Mouse (Mus musculus): ENCODE results near the gene Opn4. TPM values are rescaled to one million over a fixed set of nuclear protein-coding genes. Genes with fewer than 3 reads are reported as not detected.

Opn4 gene
- total RNA-seq (2015; ENCODE audit: low replicate concordance) (not detected in 2 replicates), total RNA-seq (2017; ENCODE audit: low replicate concordance) (not detected in 2 replicates)

DNA sequence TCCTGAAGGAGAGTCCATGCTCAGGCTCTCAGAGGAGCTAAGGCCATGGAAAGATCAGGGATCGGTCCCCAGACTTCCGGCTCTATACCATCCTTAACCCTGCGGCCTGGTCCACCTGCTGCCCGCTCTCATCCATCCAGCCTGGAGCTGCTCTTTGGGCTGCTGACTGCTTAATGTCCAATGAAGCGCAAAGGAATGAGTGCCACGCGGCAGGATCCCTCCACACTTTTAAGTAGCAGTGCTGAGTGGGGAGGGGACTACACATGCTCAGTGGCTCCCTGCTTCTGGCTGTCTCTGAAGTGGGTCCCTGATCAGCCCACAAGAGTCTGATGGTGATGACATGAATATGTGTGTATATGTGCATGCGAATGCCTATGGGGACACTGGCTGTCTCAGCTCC, at the start of gene Opn4:
Opn4 (minus strand) TSS at position 202 of the 400 bp plus-strand sequence.
- no peak for ATAC-seq (replicated peaks; ENCODE audit: low FRiP score, poor library complexity, severe bottlenecking)

DNA sequence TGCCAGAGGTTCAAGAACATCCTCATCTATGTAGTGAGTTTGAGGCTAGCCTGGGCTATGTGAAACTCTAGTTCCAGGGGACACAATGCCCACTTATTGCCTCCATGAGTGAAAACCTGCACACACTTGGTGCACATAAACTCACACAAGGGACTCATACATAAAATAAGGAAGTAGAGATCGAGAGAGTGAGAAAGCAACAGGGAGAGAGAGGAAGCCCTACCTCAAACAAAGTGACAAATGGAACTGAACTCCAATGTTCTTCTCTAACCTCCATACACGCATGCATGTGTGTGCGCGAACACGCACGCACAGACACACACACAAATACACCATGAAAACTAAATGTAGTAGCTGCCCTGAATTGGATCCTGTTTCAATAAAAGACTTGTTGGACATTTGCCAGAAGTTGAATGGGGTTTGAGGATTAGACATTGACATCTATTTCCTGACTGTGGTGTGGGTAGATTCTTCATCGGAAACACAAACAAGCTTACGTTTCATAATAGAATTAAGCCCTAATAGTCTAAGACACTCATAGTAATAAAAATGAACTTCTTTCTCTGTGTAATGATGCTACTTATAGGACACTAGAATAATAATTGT, 48.0 kb upstream of the Opn4 start:
- ATAC-seq (replicated peaks; ENCODE audit: low FRiP score, poor library complexity, severe bottlenecking), result no peak

GRCm38 (mm10) chr14:34644140-34644539, 44.2 kb upstream of the Opn4 start:
- no peak for ATAC-seq (replicated peaks; ENCODE audit: low FRiP score, poor library complexity, severe bottlenecking)

GRCm38 (mm10) chr14:34635721-34636120, 35.8 kb upstream of the Opn4 start:
- ATAC-seq (replicated peaks; ENCODE audit: low FRiP score, poor library complexity, severe bottlenecking), result no peak

- ATAC-seq (replicated peaks; ENCODE audit: low FRiP score, poor library complexity, severe bottlenecking), result no peak
Measured at GRCm38 (mm10) chr14:34635192-34635591, 35.2 kb upstream of the Opn4 start.

DNA sequence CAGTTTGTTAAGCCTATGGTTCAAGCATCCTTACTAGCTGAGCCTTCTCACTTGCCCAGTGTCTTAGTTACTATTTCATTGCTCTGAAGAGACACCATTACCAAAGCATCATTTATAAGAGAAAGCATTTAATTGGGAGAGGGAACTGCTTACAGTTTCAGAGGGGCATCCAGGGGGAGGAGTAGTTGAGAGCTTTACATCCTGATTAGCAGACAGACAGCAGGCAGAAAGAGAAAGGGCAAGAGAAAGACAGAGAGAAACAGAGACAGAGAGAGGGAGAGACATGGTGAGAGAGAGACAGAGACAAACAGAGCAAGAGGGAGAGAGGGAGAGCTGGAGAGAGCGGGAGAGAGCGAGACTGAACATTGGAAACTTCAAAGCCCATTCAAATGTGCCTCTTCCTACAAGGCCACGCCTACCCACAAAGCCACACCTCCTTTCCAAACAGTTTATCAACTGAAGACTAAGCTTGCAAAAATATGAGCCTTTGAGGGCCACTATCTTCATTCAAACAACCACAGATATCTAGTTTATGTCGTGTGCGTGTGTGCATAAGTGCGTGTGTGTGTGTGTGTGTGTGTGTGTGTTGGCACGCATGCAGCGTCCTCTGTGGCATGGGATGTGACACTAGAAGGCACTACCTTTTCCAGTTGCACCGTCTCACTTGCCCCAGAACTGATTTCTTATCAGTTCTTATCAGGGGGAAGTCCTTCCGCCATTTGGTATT, 32.9 kb upstream of the Opn4 start:
- peak; percentile 98 for ATAC-seq (replicated peaks; ENCODE audit: low FRiP score, poor library complexity, severe bottlenecking)

DNA sequence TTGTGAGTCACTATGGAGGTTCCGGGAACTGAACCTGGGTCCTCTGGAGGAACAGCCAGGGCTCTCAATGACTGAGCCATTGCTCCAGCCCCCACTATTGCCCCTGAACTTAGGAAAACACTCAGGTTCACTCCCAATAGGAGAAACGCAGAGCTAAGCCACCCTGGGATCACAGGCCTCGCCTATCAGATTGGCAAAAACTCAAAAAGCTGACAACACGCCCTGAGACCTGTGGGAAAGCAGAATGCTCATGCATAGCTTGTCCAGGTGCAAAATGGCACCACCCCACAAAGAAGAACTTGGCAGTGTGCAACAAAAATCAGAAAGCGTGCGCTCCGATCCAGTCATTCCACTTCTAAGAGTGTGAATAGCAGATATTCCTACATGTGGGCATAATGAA, 26.9 kb upstream of the Opn4 start:
- peak; percentile 62; the same call in 1 of the 2 replicates for ATAC-seq (replicated peaks; ENCODE audit: low FRiP score, poor library complexity, severe bottlenecking)

GRCm38 (mm10) chr14:34623531-34624210, 23.7 kb upstream of the Opn4 start:
- peak; percentile 77 for ATAC-seq (replicated peaks; ENCODE audit: low FRiP score, poor library complexity, severe bottlenecking)

DNA sequence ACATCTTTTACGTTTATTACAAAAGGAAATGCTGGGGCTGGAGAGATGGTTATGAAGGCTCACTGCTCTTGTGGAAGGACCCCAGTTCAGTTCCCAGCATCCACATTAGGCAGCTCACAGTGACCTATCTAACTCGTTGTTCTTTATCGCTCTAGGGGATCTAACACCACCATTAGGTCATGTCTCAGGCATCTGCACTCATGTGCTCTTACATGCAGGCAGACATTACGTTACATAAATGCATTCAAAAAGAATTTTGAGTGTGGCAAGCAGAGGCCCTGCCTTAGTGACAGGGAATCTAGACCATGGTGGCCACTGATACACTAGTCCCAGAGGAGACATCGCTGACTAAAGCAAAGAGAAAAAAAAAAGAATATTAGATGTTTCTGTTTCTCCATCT, 23.1 kb upstream of the Opn4 start:
- ATAC-seq (replicated peaks; ENCODE audit: low FRiP score, poor library complexity, severe bottlenecking), result peak; percentile 47

DNA sequence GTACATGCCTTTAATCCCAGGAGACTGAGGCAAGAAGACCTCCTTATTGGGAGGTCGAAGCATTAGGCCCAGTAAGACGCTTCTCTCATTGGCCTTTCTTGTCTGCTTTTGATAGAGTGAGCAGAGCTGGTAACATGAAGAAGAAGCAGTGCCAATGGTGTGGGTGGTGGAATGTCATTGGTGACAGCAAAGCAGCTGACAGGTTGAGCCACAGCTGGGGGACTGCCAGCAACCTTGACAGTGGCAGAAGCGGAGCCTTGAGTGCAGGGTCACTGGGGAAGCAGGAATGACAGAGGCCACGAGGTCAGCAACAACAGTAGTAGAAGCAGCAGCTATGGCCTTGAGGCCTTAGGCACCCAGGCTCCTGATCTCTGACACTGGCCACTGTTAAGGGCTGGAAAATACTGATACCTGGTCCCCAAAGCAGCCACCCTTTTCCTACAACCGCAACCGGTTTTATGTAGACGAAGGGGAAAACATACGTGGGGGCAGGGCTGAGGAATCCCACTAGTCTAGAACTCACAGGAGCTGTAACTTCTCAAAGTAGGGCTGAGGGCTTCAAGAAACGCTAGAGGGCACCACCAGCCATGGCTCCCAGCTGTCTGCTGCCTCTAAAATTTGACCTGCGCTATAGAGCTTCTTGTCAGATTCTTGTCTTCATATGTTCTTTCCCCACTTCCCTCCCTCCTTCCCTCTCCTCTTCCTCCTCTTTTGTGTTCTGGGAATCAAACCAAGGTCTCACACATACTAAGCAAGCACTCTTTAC, 20.9 kb upstream of the Opn4 start:
- peak; percentile 73 for ATAC-seq (replicated peaks; ENCODE audit: low FRiP score, poor library complexity, severe bottlenecking)

DNA sequence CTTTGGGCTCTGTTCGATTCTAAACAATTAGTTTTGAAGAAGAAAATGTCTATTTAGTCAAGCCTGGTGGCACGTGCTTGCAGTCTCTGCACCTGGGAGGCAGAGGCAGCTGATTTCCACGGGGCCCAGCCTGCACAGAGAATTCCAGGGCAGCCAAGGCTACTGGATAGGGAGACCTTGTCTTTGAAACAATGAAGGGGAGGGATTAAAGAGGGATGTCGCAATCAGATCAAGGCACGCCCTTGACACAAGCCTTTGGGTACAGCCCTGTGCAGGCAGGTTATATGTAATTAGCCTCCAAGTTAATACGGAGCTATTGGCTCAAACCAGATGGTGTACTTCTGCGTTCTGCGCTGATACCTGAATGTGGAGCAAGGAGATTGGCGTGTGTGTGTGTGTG, 18.9 kb upstream of the Opn4 start:
- no peak for ATAC-seq (replicated peaks; ENCODE audit: low FRiP score, poor library complexity, severe bottlenecking)

DNA sequence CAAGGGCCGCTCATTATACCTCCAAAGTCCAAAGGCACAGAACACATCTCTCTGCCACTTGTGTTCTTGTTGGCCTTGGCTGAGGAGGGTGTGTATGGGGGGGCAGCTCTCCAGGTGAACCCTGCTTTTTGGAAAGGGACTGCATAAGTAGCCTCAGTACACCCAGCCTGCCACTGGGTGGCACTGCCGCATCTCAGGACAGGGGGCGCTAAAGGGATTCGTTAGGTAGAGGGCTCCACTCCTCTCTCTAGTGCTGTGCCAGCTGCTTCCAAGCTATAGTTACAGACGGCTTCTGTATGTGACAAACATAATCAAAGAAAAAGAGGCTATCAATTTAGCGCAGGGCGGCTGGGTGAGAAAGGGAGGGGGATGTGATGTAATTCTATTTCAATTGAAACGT, 16.9 kb upstream of the Opn4 start:
- ATAC-seq (replicated peaks; ENCODE audit: low FRiP score, poor library complexity, severe bottlenecking), result peak; percentile 87

GRCm38 (mm10) chr14:34615625-34616024, 15.7 kb upstream of the Opn4 start:
- ATAC-seq (replicated peaks; ENCODE audit: low FRiP score, poor library complexity, severe bottlenecking), result no peak

DNA sequence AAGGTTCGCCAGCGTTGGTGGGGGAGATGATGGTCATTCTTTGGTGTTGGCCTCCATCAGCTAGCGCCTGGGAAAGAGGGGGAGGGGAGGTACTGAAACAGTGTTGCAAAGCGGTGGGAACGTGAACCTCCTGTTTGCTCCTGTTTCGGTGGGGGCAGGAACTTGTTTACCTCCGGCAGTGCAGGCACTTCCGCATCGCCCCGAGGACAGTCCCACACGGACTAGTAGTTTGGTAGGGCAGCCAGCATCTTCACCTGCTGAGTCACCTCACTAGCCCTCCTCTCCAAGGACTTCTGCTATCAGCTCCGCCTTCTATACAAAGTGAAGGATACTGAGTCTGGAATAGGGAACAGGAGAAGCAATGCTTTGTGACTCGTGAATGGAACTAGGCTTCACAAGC, 15.1 kb upstream of the Opn4 start:
- peak; percentile 55; the same call in 1 of the 2 replicates for ATAC-seq (replicated peaks; ENCODE audit: low FRiP score, poor library complexity, severe bottlenecking)

GRCm38 (mm10) chr14:34614551-34614950, 14.6 kb upstream of the Opn4 start:
- ATAC-seq (replicated peaks; ENCODE audit: low FRiP score, poor library complexity, severe bottlenecking), result no peak

DNA sequence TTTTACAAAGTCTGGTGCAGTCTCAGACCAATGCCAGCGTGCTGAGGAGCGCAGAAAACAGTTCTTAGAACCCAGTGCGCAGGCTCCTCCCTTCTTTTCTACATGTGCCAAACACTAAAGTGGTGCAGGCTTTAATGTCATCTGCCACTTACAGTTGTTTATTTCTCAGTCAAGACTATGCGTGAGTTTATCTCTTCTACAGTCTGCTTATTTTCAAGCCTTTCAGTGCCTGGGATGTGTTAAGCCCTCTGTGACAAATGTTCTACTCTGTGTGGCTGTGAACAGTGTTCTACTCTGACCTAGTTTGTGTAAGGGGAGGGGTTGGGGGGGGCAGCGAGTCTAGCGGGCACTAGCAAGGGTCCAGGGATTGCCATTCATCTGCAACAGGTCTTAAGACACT, 13.6 kb upstream of the Opn4 start:
- no peak for ATAC-seq (replicated peaks; ENCODE audit: low FRiP score, poor library complexity, severe bottlenecking)

DNA sequence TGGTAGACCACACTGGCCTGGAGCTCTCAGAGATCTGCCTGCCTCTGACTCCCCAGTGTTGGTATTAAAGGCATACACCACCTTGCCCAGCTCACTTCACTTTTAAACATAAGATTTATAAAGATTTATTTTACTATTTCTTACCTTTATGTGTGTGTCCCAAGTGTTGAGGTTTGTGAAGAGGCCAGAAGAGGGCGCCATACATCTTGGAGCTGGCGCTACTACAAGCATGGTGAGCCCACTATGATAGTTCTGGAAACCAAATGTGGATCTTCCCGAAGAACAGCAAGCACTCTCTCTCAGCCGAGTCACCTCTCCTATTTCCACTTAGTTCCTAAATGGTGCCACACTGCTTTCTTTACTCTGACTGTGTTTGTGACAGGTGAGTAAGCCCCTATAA, 12.3 kb upstream of the Opn4 start:
- no peak for ATAC-seq (replicated peaks; ENCODE audit: low FRiP score, poor library complexity, severe bottlenecking)

DNA sequence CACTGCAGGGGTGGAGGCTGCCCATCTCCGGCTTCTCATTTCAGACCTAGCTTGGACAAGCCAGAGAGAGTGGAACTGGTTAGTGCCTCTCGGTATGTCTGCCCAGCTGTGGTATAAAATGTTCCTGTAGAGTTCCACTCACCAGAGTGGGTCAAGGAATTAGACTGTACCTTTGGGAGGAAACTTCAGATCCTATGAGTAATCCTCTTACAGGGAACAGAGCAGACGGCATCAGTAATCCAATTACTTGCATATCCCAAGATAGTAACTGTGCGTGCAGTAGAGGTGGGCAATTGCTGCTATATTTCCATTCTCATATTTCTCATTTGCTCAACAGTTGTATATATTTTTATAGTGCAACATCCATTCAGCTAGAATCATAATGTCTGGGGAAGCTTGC, 11.6 kb upstream of the Opn4 start:
- no peak for ATAC-seq (replicated peaks; ENCODE audit: low FRiP score, poor library complexity, severe bottlenecking)

GRCm38 (mm10) chr14:34601910-34602309, 2.0 kb upstream of the Opn4 start:
- no peak for ATAC-seq (replicated peaks; ENCODE audit: low FRiP score, poor library complexity, severe bottlenecking)

GRCm38 (mm10) chr14:34595596-34596255, 4.2 kb downstream of the Opn4 start:
- no peak for ATAC-seq (replicated peaks; ENCODE audit: low FRiP score, poor library complexity, severe bottlenecking)
